Mouse (Mus musculus): ENCODE measurements at regions not wholly inside any gene's neighbourhood (a gene's known extent, or its start where the extent isn't known, plus 50 kb on each side); places are given as distances from the start of the nearest gene placed in this dataset.

DNA sequence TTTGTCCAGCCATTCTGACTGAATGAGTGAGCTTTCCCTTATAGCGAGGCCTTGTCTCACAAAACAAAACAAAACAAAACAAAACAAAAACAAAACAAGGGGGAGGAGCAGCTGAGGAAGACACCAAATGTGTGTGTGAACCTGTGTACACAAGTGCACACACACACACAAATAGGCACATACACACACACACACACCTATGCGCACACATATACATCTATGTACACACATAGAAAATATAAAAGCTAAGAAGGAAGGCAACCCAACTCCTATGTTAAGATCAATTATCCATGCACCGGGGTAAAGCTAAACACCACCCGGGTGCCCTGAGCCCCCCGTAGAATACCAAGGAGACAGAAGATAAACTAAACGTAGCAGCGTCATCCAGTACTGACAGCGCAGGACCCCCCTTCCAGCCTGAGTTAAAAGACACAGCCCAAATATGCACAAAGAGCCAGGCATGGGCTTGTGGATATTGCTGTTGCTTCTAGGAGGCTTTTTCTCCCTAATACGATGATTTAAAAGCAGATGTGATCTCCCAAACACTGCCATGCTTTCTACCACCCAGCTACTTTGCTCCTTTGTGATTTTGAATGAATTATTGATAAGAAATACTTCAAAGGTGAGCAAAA is 108.4 kb upstream of the Ptbp2 start:
- CTCF ChIA-PET, result no interaction called here

- CTCF ChIA-PET, result no interaction called here
These were observed 106.6 kb upstream of the Ptbp2 start for GRCm38 (mm10) chr3:119890911-119891310.

- CTCF ChIA-PET, result no interaction called here
These were observed 104.2 kb upstream of the Ptbp2 start for GRCm38 (mm10) chr3:119888487-119888886.

GRCm38 (mm10) chr3:119876395-119876794 is 92.1 kb upstream of the Ptbp2 start:
- CTCF ChIA-PET, result no interaction called here

GRCm38 (mm10) chr3:119875061-119875460 is 90.8 kb upstream of the Ptbp2 start:
- CTCF ChIA-PET, result no interaction called here

- CTCF ChIA-PET, result no interaction called here
These were observed 78.1 kb upstream of the Ptbp2 start for GRCm38 (mm10) chr3:119862194-119862957.

Data from spleen, embryonic (tissue).